Mouse (Mus musculus): ENCODE measurements around the gene Brip1. TPM values are rescaled to one million over a fixed set of nuclear protein-coding genes. Genes with fewer than 3 reads are reported as not detected.
A peak's percentile ranks its signal among the peaks of the same experiment; 100 is the strongest.

The Brip1 gene
- polyA plus RNA-seq, 1 experiment from 2014 or later, result 0.79 TPM

- H3K9me3 ChIP-seq (ENCODE audit: low read length), result no peaks in the 10 kb centered on the region
- H3K27me3 ChIP-seq (replicated peaks; ENCODE audit: insufficient read depth, low read length), result no peaks in the 10 kb centered on the region
- DNase-seq (ENCODE audit: low spot score) (peak; percentile 29), ATAC-seq (no peak)
- H3K4me3 ChIP-seq (ENCODE audit: low read depth, low read length), result no peak overlapping the region
- no peak for TF ChIP-seq EP300 (IDR thresholded peaks at IDR 0.05)
- no peak for TF ChIP-seq CTCF (IDR thresholded peaks at IDR 0.05)
- no peaks in the 10 kb centered on the region for H3K36me3 ChIP-seq (ENCODE audit: insufficient read depth, low read length)
- no peaks in the 10 kb centered on the region for H3K4me1 ChIP-seq (ENCODE audit: insufficient read depth, low read depth, low read length)
- no peak overlapping the region for H3K4me2 ChIP-seq (replicated peaks; ENCODE audit: low read depth, low read length)
- H3K9ac ChIP-seq (replicated peaks; ENCODE audit: low read depth), result no peak overlapping the region
- H3K27ac ChIP-seq (ENCODE audit: low read length), result no peak overlapping the region
Observed at GRCm38 (mm10) chr11:86088815-86089214, 112.2 kb downstream of the Brip1 start.

- no peak overlapping the region for H3K4me2 ChIP-seq (replicated peaks; ENCODE audit: low read depth, low read length)
- no peaks in the 10 kb centered on the region for H3K27me3 ChIP-seq (replicated peaks; ENCODE audit: insufficient read depth, low read length)
- no peak overlapping the region for H3K9ac ChIP-seq (replicated peaks; ENCODE audit: low read depth)
- no peaks in the 10 kb centered on the region for H3K4me1 ChIP-seq (ENCODE audit: insufficient read depth, low read depth, low read length)
- ATAC-seq, result no peak
- no peak for DNase-seq (ENCODE audit: low spot score)
- no peak overlapping the region for H3K27ac ChIP-seq (ENCODE audit: low read length)
- H3K36me3 ChIP-seq (ENCODE audit: insufficient read depth, low read length), result no peaks in the 10 kb centered on the region
- TF ChIP-seq CTCF (IDR thresholded peaks at IDR 0.05) (no peak), EP300 (IDR thresholded peaks at IDR 0.05) (no peak)
- H3K9me3 ChIP-seq (ENCODE audit: low read length), result no peaks in the 10 kb centered on the region
- 51% methylated on average over 4 of the region's 4 CpGs for WGBS
- H3K4me3 ChIP-seq (ENCODE audit: low read depth, low read length), result no peak overlapping the region
Observed at GRCm38 (mm10) chr11:86084522-86084921, 116.5 kb downstream of the Brip1 start.

DNA sequence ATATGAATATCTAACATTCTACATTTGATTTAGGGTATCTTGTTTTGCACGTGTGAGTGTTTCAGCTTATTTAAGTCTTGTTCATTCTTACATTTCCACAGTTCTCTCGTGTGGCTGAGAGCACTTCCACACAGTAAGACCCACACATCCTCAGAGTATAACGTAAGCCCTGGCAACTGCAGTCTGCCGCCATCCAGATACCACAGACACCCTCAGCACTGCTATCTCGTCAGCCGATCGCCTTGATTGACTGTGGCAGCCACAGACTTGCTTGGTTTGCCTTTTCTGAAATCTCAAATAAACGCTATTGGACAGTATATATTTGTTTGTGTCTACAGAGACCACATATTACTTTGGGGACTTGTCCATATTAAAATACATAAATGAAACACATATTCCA, 123.0 kb downstream of the Brip1 start:
- ATAC-seq, result no peak
- H3K4me2 ChIP-seq (replicated peaks; ENCODE audit: low read depth, low read length), result no peak overlapping the region
- H3K9ac ChIP-seq (replicated peaks; ENCODE audit: low read depth), result no peak overlapping the region
- no peak overlapping the region for H3K27ac ChIP-seq (ENCODE audit: low read length)
- no peaks in the 10 kb centered on the region for H3K4me1 ChIP-seq (ENCODE audit: insufficient read depth, low read depth, low read length)
- H3K9me3 ChIP-seq (ENCODE audit: low read length), result no peaks in the 10 kb centered on the region
- WGBS, result 82% methylated on average over 8 of the region's 8 CpGs
- no peak for TF ChIP-seq EP300 (IDR thresholded peaks at IDR 0.05)
- TF ChIP-seq CTCF (IDR thresholded peaks at IDR 0.05), result no peak
- no peaks in the 10 kb centered on the region for H3K27me3 ChIP-seq (replicated peaks; ENCODE audit: insufficient read depth, low read length)
- no peaks in the 10 kb centered on the region for H3K36me3 ChIP-seq (ENCODE audit: insufficient read depth, low read length)
- no peak for DNase-seq (ENCODE audit: low spot score)
- no peak overlapping the region for H3K4me3 ChIP-seq (ENCODE audit: low read depth, low read length)

DNA sequence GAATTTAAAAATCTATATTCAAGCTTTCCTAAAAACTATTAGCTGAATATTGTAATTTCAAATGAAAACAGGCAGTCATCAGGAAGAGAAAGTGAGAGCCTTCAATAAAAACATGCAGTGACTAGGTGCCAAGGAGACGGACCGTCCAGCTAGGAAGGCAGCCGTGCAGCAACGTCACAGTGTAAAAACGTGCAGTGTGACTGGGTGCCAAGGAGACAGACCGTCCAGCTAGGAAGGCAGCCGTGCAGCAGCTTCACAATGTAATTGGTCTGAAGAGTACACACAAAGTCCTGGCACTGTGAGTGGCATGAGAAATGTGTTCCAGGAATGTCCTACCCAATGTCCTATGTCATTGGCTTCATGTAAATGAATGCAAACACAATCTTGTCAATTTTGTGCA, 124.0 kb downstream of the Brip1 start:
- no peak overlapping the region for H3K4me3 ChIP-seq (ENCODE audit: low read depth, low read length)
- 61% methylated on average over 7 of the region's 7 CpGs for WGBS
- no peak overlapping the region for H3K9ac ChIP-seq (replicated peaks; ENCODE audit: low read depth)
- no peak overlapping the region for H3K27ac ChIP-seq (ENCODE audit: low read length)
- H3K27me3 ChIP-seq (replicated peaks; ENCODE audit: insufficient read depth, low read length), result no peaks in the 10 kb centered on the region
- no peak for ATAC-seq
- no peaks in the 10 kb centered on the region for H3K9me3 ChIP-seq (ENCODE audit: low read length)
- no peaks in the 10 kb centered on the region for H3K36me3 ChIP-seq (ENCODE audit: insufficient read depth, low read length)
- DNase-seq (ENCODE audit: low spot score), result no peak
- no peaks in the 10 kb centered on the region for H3K4me1 ChIP-seq (ENCODE audit: insufficient read depth, low read depth, low read length)
- H3K4me2 ChIP-seq (replicated peaks; ENCODE audit: low read depth, low read length), result no peak overlapping the region
- no peak for TF ChIP-seq EP300 (IDR thresholded peaks at IDR 0.05)
- no peak for TF ChIP-seq CTCF (IDR thresholded peaks at IDR 0.05)

DNA sequence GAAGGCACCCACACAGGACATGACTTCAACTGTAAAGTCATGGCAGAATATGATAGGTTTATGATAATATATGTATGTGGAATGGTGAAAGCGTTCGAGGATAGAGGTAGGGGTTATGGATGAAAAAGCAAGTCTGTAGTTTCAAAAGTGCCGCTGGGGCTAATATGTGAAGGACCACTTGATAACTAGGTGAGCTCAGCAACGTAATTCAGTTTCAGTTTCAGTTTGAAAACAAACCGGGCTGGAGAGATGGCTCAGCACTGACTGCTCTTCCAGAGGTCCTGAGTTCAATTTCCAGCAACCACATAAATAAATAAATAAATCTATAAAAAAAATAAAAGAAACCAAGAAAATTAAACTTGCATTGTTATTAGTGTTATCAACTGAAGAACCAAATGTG, 124.6 kb downstream of the Brip1 start:
- ATAC-seq (no peak), DNase-seq (ENCODE audit: low spot score) (peak; percentile 40)
- Histone ChIP-seq H3K36me3 (ENCODE audit: insufficient read depth, low read length) (no peaks in the 10 kb centered on the region), H3K27me3 (replicated peaks; ENCODE audit: insufficient read depth, low read length) (no peaks in the 10 kb centered on the region), H3K4me1 (ENCODE audit: insufficient read depth, low read depth, low read length) (no peaks in the 10 kb centered on the region), H3K9ac (replicated peaks; ENCODE audit: low read depth) (no peak overlapping the region), H3K4me2 (replicated peaks; ENCODE audit: low read depth, low read length) (no peak overlapping the region), H3K27ac (ENCODE audit: low read length) (no peak overlapping the region), H3K4me3 (ENCODE audit: low read depth, low read length) (no peak overlapping the region), H3K9me3 (ENCODE audit: low read length) (no peaks in the 10 kb centered on the region)
- TF ChIP-seq CTCF (IDR thresholded peaks at IDR 0.05) (no peak), EP300 (IDR thresholded peaks at IDR 0.05) (no peak)
- 74% methylated on average over 5 of the region's 5 CpGs for WGBS

DNA sequence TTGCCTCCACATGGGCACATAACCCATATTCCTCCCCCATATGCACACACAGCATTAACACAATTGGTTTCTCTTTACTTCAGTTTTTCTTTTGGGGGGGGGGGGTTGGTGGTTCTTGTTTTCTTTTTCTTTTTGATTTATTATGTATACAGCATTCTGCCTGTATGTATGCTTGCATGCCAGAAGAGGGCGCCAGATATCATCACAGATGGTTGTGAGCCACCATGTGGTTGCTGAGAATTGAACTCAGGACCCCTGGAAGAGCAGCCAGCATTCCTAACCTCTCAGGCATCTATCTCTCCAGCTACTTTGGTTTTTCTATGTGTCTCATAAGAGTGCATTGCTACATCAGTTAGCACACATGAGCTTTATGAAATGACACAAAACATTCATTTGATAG, 125.6 kb downstream of the Brip1 start:
- DNase-seq (ENCODE audit: low spot score) (no peak), ATAC-seq (no peak)
- no peaks in the 10 kb centered on the region for H3K9me3 ChIP-seq (ENCODE audit: low read length)
- 84% methylated on average over 1 of the region's 1 CpGs for WGBS
- H3K27me3 ChIP-seq (replicated peaks; ENCODE audit: insufficient read depth, low read length), result no peaks in the 10 kb centered on the region
- no peak for TF ChIP-seq EP300 (IDR thresholded peaks at IDR 0.05)
- TF ChIP-seq CTCF (IDR thresholded peaks at IDR 0.05), result peak; percentile 40
- no peak overlapping the region for H3K4me2 ChIP-seq (replicated peaks; ENCODE audit: low read depth, low read length)
- H3K4me1 ChIP-seq (ENCODE audit: insufficient read depth, low read depth, low read length), result no peaks in the 10 kb centered on the region
- no peak overlapping the region for H3K4me3 ChIP-seq (ENCODE audit: low read depth, low read length)
- H3K27ac ChIP-seq (ENCODE audit: low read length), result no peak overlapping the region
- no peak overlapping the region for H3K9ac ChIP-seq (replicated peaks; ENCODE audit: low read depth)
- H3K36me3 ChIP-seq (ENCODE audit: insufficient read depth, low read length), result no peaks in the 10 kb centered on the region

DNA sequence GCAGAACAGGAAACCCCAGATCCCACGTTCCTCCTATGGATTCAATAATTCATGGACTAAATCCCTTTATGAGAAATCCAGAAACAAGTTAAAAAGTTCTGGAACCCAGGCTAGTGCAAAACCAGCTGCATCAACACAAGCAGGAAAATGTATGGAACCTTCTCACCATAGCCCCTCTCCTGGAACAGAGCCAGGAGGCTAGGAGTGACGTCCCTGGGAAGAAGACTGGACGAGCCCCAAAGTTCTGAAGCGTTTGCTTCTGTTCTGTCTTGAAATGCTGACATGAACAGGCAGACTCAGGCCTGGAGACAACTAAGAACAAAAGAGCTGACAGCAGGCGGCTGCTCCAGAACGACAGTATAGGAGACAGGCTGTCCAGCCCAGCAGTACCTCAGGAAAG, 132.3 kb downstream of the Brip1 start:
- H3K27ac ChIP-seq (ENCODE audit: low read length), result no peak overlapping the region
- no peaks in the 10 kb centered on the region for H3K9me3 ChIP-seq (ENCODE audit: low read length)
- no peak overlapping the region for H3K9ac ChIP-seq (replicated peaks; ENCODE audit: low read depth)
- no peak for DNase-seq (ENCODE audit: low spot score)
- 48% methylated on average over 6 of the region's 6 CpGs for WGBS
- TF ChIP-seq CTCF (IDR thresholded peaks at IDR 0.05) (no peak), EP300 (IDR thresholded peaks at IDR 0.05) (no peak)
- no peak for ATAC-seq
- no peaks in the 10 kb centered on the region for H3K27me3 ChIP-seq (replicated peaks; ENCODE audit: insufficient read depth, low read length)
- no peaks in the 10 kb centered on the region for H3K36me3 ChIP-seq (ENCODE audit: insufficient read depth, low read length)
- no peak overlapping the region for H3K4me3 ChIP-seq (ENCODE audit: low read depth, low read length)
- H3K4me1 ChIP-seq (ENCODE audit: insufficient read depth, low read depth, low read length), result no peaks in the 10 kb centered on the region
- H3K4me2 ChIP-seq (replicated peaks; ENCODE audit: low read depth, low read length), result no peak overlapping the region

All from lung, postnatal 0 days (tissue).